Comparison of ENCODE assay signal across 19 mouse cellular contexts in the genomic region with DNA sequence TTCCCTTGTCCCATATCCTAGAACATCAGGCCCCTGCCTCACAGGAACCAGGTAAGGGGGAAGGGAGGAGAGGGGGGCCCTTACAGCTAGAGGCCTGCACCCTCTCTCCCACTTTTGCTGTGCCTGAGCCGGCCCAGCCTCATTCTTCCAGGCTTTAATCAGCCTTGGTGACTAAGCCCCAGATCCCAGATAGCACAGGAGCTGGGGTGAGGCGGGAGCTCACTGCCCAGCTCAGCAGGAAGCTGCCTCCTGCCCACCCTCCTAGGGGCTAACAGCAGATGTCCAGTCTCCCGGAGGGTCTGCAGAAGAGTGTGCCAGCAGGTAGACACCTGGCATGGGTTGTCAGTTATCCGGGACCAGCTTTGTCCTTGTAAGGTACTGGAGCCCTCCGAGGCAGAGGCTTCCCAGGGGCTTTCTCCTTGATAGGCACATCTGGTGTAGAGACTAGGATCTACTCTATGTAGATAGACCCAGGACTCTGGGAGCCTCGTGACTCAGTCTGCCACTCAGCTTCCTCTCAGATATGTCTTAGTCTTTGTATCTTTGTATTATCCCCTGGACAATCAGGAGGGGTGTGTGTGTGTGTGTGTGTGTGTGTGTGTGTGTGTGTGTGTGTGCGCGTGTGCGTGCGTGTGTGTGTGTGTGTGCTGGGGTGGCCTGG. TPM values are rescaled to one million over a fixed set of nuclear protein-coding genes. Genes with fewer than 3 reads are reported as not detected.
A peak's percentile ranks its signal among the peaks of the same experiment; 100 is the strongest.
DNase-seq lines count a peak whose midpoint lies in the region; ATAC-seq and TF ChIP-seq lines count a peak whose summit lies in the region.
"Had no signal": no experiment of that assay in that cellular context is flagged by ENCODE, and none has a peak within 500 bp of the region (broad histone marks: within the 10 kb centered on the region; RNA-seq: fewer than 3 reads in every experiment).

No protein-coding gene starts in this region.

- no peaks in the 10 kb centered on the region for H3K27me3 ChIP-seq in stomach, embryonic 16.5 days (ENCODE audit: control insufficient read depth, insufficient read depth, low read length)
- H3K27me3 ChIP-seq: hindbrain, embryonic 15.5 days; limb, embryonic 12.5 days; midbrain, embryonic 13.5 days had no signal

- peak; percentile 55 for ATAC-seq in stomach, embryonic 16.5 days (ENCODE audit: insufficient read depth, low FRiP score)
- ATAC-seq: midbrain, embryonic 13.5 days had no signal

- H3K4me3 ChIP-seq in gastrocnemius, adult 2 months, result no peak overlapping the region
- no peak overlapping the region for H3K4me3 ChIP-seq in stomach, embryonic 16.5 days (replicated peaks; ENCODE audit: low read length)
- H3K4me3 ChIP-seq: hindbrain, embryonic 15.5 days; left cerebral cortex, adult 2 months; limb, embryonic 12.5 days; midbrain, embryonic 13.5 days had no signal

- H3K9me3 ChIP-seq in stomach, embryonic 16.5 days (replicated peaks; ENCODE audit: control insufficient read depth, low read length), result no peaks in the 10 kb centered on the region
- H3K9me3 ChIP-seq: hindbrain, embryonic 15.5 days; limb, embryonic 12.5 days; midbrain, embryonic 13.5 days had no signal

- H3K9ac ChIP-seq in stomach, embryonic 16.5 days (ENCODE audit: low read length), result no peak overlapping the region
- H3K9ac ChIP-seq: hindbrain, embryonic 15.5 days; limb, embryonic 12.5 days; lung, embryonic 14.5 days; midbrain, embryonic 13.5 days had no signal

- 79% methylated on average over 10 of the region's 10 CpGs for WGBS in stomach, embryonic 16.5 days

- H3K36me3 ChIP-seq in stomach, embryonic 16.5 days (ENCODE audit: control insufficient read depth, insufficient read depth, low read length), result peaks cover 21% of the 10 kb centered on the region

- DNase-seq in gastrocnemius, adult 2 months, result peak; percentile 11
- no peak for DNase-seq in gastrocnemius, postnatal 4 days (ENCODE audit: low spot score in 2 of 2)
- peak; percentile 29 for DNase-seq in retina, postnatal 1 day
- DNase-seq in retina, embryonic 14.5 days (ENCODE audit: low spot score), result no peak
- DNase-seq in MN1 (ENCODE audit: low spot score), result peak; percentile 66
- DNase-seq in embryo, embryonic 11 days, result no peak
- DNase-seq: cerebellum, postnatal 14 days; heart, postnatal 10 days; kidney, adult 9 months; lung, embryonic 14.5 days; right cerebral cortex, postnatal 14 days; thymus, adult 2 months had no signal

- H3K4me2 ChIP-seq in stomach, embryonic 16.5 days (ENCODE audit: low read depth, low read length), result no peak overlapping the region
- H3K4me2 ChIP-seq: hindbrain, embryonic 15.5 days; limb, embryonic 12.5 days; lung, embryonic 14.5 days; midbrain, embryonic 13.5 days had no signal

- TF ChIP-seq CTCF in gastrocnemius, adult 2 months (IDR thresholded peaks at IDR 0.05), result no peak

- intact Hi-C loops in gastrocnemius, adult 2 months (cut with DNase I), result no loop called here

- peak overlapping the region; percentile 48; the same call in 1 of the 2 replicates for H3K27ac ChIP-seq in gastrocnemius, adult 2 months
- peak overlapping the region; percentile 92 for H3K27ac ChIP-seq in stomach, embryonic 16.5 days (ENCODE audit: low read length)
- H3K27ac ChIP-seq: hindbrain, embryonic 15.5 days; left cerebral cortex, adult 2 months; limb, embryonic 12.5 days; midbrain, embryonic 13.5 days had no signal

- peaks cover 27% of the 10 kb centered on the region for H3K4me1 ChIP-seq in stomach, embryonic 16.5 days (ENCODE audit: control insufficient read depth, insufficient read depth, low read length)
- H3K4me1 ChIP-seq: hindbrain, embryonic 15.5 days; limb, embryonic 12.5 days; midbrain, embryonic 13.5 days had no signal

RNA-seq across cellular contexts. Expression of gene Tnk2, which starts 33.5 kb away (rescaled TPM):
- total RNA-seq in gastrocnemius, adult 2 months (2021), result 10 to 100 TPM; 48.4 to 54.4 TPM
- 10 to 100 TPM; 79.9 to 82.7 TPM for total RNA-seq in gastrocnemius, postnatal 4 days (2021)
- 10.6 TPM in 2 replicates for polyA plus RNA-seq in stomach, embryonic 16.5 days (2015; fragmentation: Nextera tagmentation; extraction: Ambion mirVana)

RNA-seq across cellular contexts. Expression of gene Muc4, which starts 58.5 kb away (rescaled TPM):
- under 1 TPM in 1 of 2 experiments, not detected in 1; 0.22 TPM for total RNA-seq in gastrocnemius, adult 2 months (2021)
- total RNA-seq in gastrocnemius, postnatal 4 days (2021), result under 1 TPM; 0.07 to 0.10 TPM
- polyA plus RNA-seq in stomach, embryonic 16.5 days (2015; fragmentation: Nextera tagmentation; extraction: Ambion mirVana), result 5.6 and 6.4 TPM in 2 replicates
- total RNA-seq: adrenal gland, postnatal 36 days; left cerebral cortex, adult 2 months had no signal
- polyA plus RNA-seq: embryonic facial prominence, embryonic 11.5 days; hindbrain, embryonic 15.5 days; limb, embryonic 12.5 days; midbrain, embryonic 13.5 days had no signal

Comparison
In these comparisons a context has a peak if more than half of its experiments do, and no peak if none do; other contexts are left out.
1. DNase-seq: peak in gastrocnemius, adult 2 months (single experiment), retina, postnatal 1 day (single experiment) and MN1 (single experiment); none in gastrocnemius, postnatal 4 days (0 of 2), retina, embryonic 14.5 days (single experiment) and embryo, embryonic 11 days (single experiment).